Mouse (Mus musculus) midbrain, embryonic 14.5 days (tissue): ENCODE results near the gene Rab15. TPM values are rescaled to one million over a fixed set of nuclear protein-coding genes. Genes with fewer than 3 reads are reported as not detected.

ENCODE experiments used
- ATAC-seq: fragments of 200-750 bp; cut with Nextera tagmentation; 2 replicates; pipeline ENCODE4 v1.8.0; 2017; ENCODE audit warnings: moderate number of reproducible peaks, moderate library complexity; ENCODE audit not compliant: low FRiP score, low TSS enrichment
- DNase-seq: peaks from one replicate; pipeline ENCODE4 v3.0.0-alpha.2; 2015
- H3K27ac ChIP-seq: fragments of 300-500 bp; sonication (generic); replicated peaks from 2 replicates; pipeline ENCODE4 v1.5.1; 2014; ENCODE audit warnings: mild to moderate bottlenecking, low read depth, low read length, moderate library complexity
- H3K27me3 ChIP-seq: fragments of 300-500 bp; sonication (generic); 2 replicates; pipeline ENCODE4 v1.6.1; 2014; ENCODE audit warnings: low read length, control low read depth, mixed read lengths; ENCODE audit not compliant: control insufficient read depth, insufficient read depth
- H3K36me3 ChIP-seq: fragments of 300-500 bp; sonication (generic); 2 replicates; pipeline ENCODE4 v1.6.1; 2014; ENCODE audit warnings: low read length, control low read depth; ENCODE audit not compliant: control insufficient read depth, insufficient read depth
- H3K4me1 ChIP-seq: fragments of 300-500 bp; sonication (generic); 2 replicates; pipeline ENCODE4 v1.6.1; 2014; ENCODE audit warnings: mild to moderate bottlenecking, antibody characterized with exemption, low read length, control low read depth; ENCODE audit not compliant: control insufficient read depth, insufficient read depth
- H3K4me2 ChIP-seq: fragments of 300-500 bp; sonication (generic); 2 replicates; pipeline ENCODE4 v1.6.1; 2014; ENCODE audit warnings: mild to moderate bottlenecking, low read length, moderate library complexity
- H3K4me3 ChIP-seq: fragments of 300-500 bp; sonication (generic); replicated peaks from 2 replicates; pipeline ENCODE4 v1.5.1; 2014; ENCODE audit warnings: low read depth, low read length
- H3K9ac ChIP-seq: fragments of 300-500 bp; sonication (generic); replicated peaks from 2 replicates; pipeline ENCODE4 v1.6.1; 2014; ENCODE audit warnings: mild to moderate bottlenecking, low read length, moderate library complexity
- H3K9me3 ChIP-seq: fragments of 300-500 bp; sonication (generic); 2 replicates; pipeline ENCODE4 v1.6.1; 2016; ENCODE audit warnings: low read length, control low read depth, mixed read lengths; ENCODE audit not compliant: control insufficient read depth
- WGBS: fragments of 180-500 bp; shearing (Covaris S2); extraction: QIAGEN DNeasy Blood & Tissue Kit; methylation state at CpG from one replicate; pipeline ENCODE4 v1.1.7; 2014; 5-methylcytosine and 5-hydroxymethylcytosine counted together
- polyA plus RNA-seq: library from polyadenylated mRNA; unstranded; fragments of >200 nt; fragmentation: Nextera tagmentation; extraction: Ambion mirVana; gene quantifications from 2 replicates; pipeline ENCODE4 v1.2.1, GENCODE M21; 2014

Gene Rab15
- polyA plus RNA-seq, 1 experiment from 2014 or later, result 25.4 TPM

GRCm38 (mm10) chr12:76825283-76825682 lies 2.6 kb upstream of the Rab15 start:
- no peak overlapping the region for H3K27ac ChIP-seq
- no peak overlapping the region for H3K4me3 ChIP-seq
- no peaks in the 10 kb centered on the region for H3K9me3 ChIP-seq
- H3K27me3 ChIP-seq, result peaks cover 11% of the 10 kb centered on the region; the same call in 1 of the 2 replicates
- no peak overlapping the region for H3K4me2 ChIP-seq
- H3K4me1 ChIP-seq, result peaks cover 16% of the 10 kb centered on the region
- no peaks in the 10 kb centered on the region for H3K36me3 ChIP-seq
- 64% methylated on average over 4 of the region's 4 CpGs for WGBS
- DNase-seq (no peak), ATAC-seq (no peak)
- no peak overlapping the region for H3K9ac ChIP-seq

DNA sequence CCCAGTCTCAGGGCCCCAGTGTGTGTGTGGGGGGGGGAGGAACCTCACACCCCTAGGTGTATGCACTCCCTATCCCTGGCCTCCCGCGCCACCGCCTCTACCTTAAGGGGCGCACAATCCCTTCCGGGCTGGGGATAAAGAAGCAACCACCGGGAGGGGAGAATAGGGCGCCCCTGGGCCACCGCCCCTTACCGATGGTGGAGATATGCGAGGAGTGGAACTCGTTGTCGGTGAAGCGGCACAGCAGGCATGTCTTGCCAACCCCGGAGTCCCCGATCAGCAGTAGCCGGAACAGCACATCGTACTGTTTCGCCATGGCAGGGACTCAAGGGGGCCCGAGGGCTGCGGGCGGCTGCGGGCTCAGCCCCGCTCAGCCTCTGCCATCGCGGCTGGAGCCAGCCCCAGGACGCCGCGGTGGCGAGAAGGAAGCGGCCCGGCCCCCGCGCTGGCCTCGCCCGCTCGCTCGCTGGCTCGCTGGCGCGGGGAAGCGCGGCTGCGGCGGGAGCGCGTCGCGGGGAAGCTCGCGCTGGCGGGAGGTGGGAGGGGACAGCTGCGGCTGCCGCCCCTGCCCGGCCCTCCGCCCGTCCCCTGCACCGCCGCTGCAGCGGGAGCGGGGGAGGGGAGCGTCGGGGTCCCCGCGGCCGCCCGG lies 582 bp downstream of the Rab15 start:
- Histone ChIP-seq H3K9ac (peak overlapping the region; percentile 95), H3K27me3 (peaks cover 11% of the 10 kb centered on the region; the same call in 1 of the 2 replicates), H3K27ac (peak overlapping the region; percentile 85), H3K4me2 (peak overlapping the region; percentile 75), H3K9me3 (no peaks in the 10 kb centered on the region), H3K4me1 (peaks cover 19% of the 10 kb centered on the region), H3K4me3 (peak overlapping the region; percentile 71), H3K36me3 (no peaks in the 10 kb centered on the region)
- ATAC-seq (peak; percentile 84), DNase-seq (peak; percentile 82)
- 1% methylated on average over 53 of the region's 66 CpGs for WGBS

DNA sequence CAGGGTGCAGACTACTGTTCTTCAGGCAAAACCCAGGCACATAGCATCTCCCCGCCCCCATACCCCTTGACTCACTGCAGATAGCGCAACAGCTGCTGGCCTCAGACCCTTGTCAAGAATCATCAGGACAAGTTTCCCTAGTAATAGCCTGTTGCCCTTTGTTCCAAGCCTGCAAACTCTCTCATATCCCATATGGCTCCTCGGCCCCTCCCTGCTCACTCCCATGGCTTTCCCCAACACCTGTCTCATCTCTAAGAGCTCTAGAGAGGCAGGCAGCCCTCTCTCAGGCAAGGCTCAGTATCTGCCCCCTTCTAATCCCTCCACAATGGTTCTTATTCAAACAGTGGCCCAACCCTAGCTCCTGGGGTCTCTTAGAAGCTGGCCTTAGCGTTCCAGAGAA lies 2.1 kb downstream of the Rab15 start:
- no peak overlapping the region for H3K9ac ChIP-seq
- H3K36me3 ChIP-seq, result no peaks in the 10 kb centered on the region
- no peak overlapping the region for H3K4me3 ChIP-seq
- peaks cover 11% of the 10 kb centered on the region; the same call in 1 of the 2 replicates for H3K27me3 ChIP-seq
- peak overlapping the region; percentile 75 for H3K4me2 ChIP-seq
- DNase-seq (no peak), ATAC-seq (no peak)
- peaks cover 19% of the 10 kb centered on the region for H3K4me1 ChIP-seq
- WGBS, result 39% methylated on average over 4 of the region's 4 CpGs
- no peak overlapping the region for H3K27ac ChIP-seq
- H3K9me3 ChIP-seq, result no peaks in the 10 kb centered on the region

- DNase-seq (no peak), ATAC-seq (no peak)
- no peaks in the 10 kb centered on the region for H3K9me3 ChIP-seq
- H3K27ac ChIP-seq, result no peak overlapping the region
- H3K4me2 ChIP-seq, result no peak overlapping the region
- H3K36me3 ChIP-seq, result no peaks in the 10 kb centered on the region
- WGBS, result 66% methylated on average over 6 of the region's 6 CpGs
- no peak overlapping the region for H3K4me3 ChIP-seq
- peaks cover 8% of the 10 kb centered on the region; the same call in 1 of the 2 replicates for H3K27me3 ChIP-seq
- H3K9ac ChIP-seq, result no peak overlapping the region
- H3K4me1 ChIP-seq, result peaks cover 19% of the 10 kb centered on the region
These were observed 2.9 kb downstream of the Rab15 start for GRCm38 (mm10) chr12:76819816-76820215.

GRCm38 (mm10) chr12:76818908-76819307 lies 3.8 kb downstream of the Rab15 start:
- H3K4me2 ChIP-seq, result no peak overlapping the region
- no peak overlapping the region for H3K4me3 ChIP-seq
- 92% methylated on average over 9 of the region's 9 CpGs for WGBS
- no peak for DNase-seq
- H3K9me3 ChIP-seq, result no peaks in the 10 kb centered on the region
- no peaks in the 10 kb centered on the region for H3K36me3 ChIP-seq
- no peaks in the 10 kb centered on the region for H3K27me3 ChIP-seq
- no peak for ATAC-seq
- peaks cover 19% of the 10 kb centered on the region for H3K4me1 ChIP-seq
- H3K27ac ChIP-seq, result no peak overlapping the region
- H3K9ac ChIP-seq, result no peak overlapping the region

GRCm38 (mm10) chr12:76818120-76818519 lies 4.6 kb downstream of the Rab15 start:
- ATAC-seq, result no peak
- H3K9ac ChIP-seq, result no peak overlapping the region
- H3K27me3 ChIP-seq, result no peaks in the 10 kb centered on the region
- H3K9me3 ChIP-seq, result no peaks in the 10 kb centered on the region
- H3K36me3 ChIP-seq, result no peaks in the 10 kb centered on the region
- DNase-seq, result no peak
- peaks cover 19% of the 10 kb centered on the region for H3K4me1 ChIP-seq
- WGBS, result 47% methylated on average over 4 of the region's 4 CpGs
- no peak overlapping the region for H3K4me2 ChIP-seq
- 0 out of 2 replicates have a peak overlapping the region, but pooled peaks have one; percentile 9 for H3K27ac ChIP-seq
- no peak overlapping the region for H3K4me3 ChIP-seq

- no peak for ATAC-seq
- DNase-seq, result no peak
- Histone ChIP-seq H3K4me1 (peaks cover 15% of the 10 kb centered on the region), H3K9me3 (no peaks in the 10 kb centered on the region), H3K4me3 (no peak overlapping the region), H3K27ac (no peak overlapping the region), H3K9ac (no peak overlapping the region), H3K36me3 (no peaks in the 10 kb centered on the region), H3K4me2 (no peak overlapping the region), H3K27me3 (no peaks in the 10 kb centered on the region)
- WGBS, result 60% methylated on average over 4 of the region's 4 CpGs
These were observed 5.5 kb downstream of the Rab15 start for GRCm38 (mm10) chr12:76817176-76817575.

GRCm38 (mm10) chr12:76816720-76817119 lies 6.0 kb downstream of the Rab15 start:
- no peak overlapping the region for H3K9ac ChIP-seq
- no peaks in the 10 kb centered on the region for H3K36me3 ChIP-seq
- ATAC-seq (no peak), DNase-seq (no peak)
- H3K4me3 ChIP-seq, result no peak overlapping the region
- no peaks in the 10 kb centered on the region for H3K9me3 ChIP-seq
- peaks cover 15% of the 10 kb centered on the region for H3K4me1 ChIP-seq
- no peak overlapping the region for H3K4me2 ChIP-seq
- no peak overlapping the region for H3K27ac ChIP-seq
- WGBS, result 61% methylated on average over 4 of the region's 4 CpGs
- no peaks in the 10 kb centered on the region for H3K27me3 ChIP-seq

DNA sequence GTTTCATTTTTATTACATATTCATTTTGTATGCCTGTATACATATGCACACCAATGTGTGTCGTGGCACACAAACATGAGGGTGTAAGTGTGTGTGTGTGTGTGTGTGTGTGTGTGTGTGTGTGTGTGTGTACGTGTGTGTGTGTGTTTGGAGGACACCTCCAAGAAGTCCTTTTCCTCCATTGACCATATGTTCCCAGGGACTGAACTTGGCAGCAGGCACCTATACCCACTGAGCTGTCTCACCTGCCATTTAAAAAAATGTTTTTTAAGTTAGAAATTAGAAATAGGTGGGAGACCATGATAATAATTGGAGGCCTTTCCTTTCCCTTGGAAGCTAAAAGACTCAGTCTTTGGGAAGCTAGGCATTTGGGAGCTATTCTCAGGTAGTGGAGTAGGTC lies 8.6 kb downstream of the Rab15 start:
- ATAC-seq, result no peak
- Histone ChIP-seq H3K4me2 (no peak overlapping the region), H3K27ac (no peak overlapping the region), H3K36me3 (no peaks in the 10 kb centered on the region), H3K9me3 (no peaks in the 10 kb centered on the region), H3K4me3 (no peak overlapping the region), H3K27me3 (no peaks in the 10 kb centered on the region), H3K9ac (no peak overlapping the region), H3K4me1 (peaks cover 3% of the 10 kb centered on the region; the same call in 1 of the 2 replicates)
- DNase-seq, result no peak
- WGBS, result 92% methylated on average over 2 of the region's 2 CpGs
